Mouse (Mus musculus) fat pad, adult 2 months (tissue): ENCODE results near the gene Kdm7a.

Experiments
- DNase-seq: peaks from one replicate; pipeline ENCODE4 v3.0.0-alpha.2; 2011; ENCODE audit warnings: low read depth, low spot score; ENCODE audit errors: extremely low read depth

Kdm7a gene

GRCm38 (mm10) chr6:39106812-39107211 lies 99.8 kb downstream of the Kdm7a start:
- DNase-seq, result no peak

DNA sequence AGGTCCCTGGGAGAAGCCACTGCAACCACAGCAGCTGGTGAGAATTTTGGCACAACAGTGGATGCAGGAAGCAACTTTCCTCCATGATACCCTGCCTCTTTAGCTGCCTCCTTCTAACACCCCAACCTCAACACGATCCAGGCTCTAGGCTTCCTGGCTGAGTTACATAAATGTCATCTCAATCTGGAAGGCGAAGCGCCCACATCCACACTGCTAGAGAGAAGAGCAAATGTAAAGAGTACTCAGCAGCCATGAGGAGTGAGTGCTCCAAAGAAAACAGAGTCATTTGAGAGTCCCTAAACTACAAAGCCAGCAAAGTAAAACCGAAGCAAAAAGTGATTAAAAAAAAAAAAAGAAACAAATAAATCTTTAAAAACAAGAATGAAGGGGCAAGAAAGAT lies 102.0 kb downstream of the Kdm7a start:
- DNase-seq, result no peak
